Mouse (Mus musculus): ENCODE measurements around the gene Rab14. TPM values are rescaled to one million over a fixed set of nuclear protein-coding genes. Genes with fewer than 3 reads are reported as not detected.
A peak's percentile ranks its signal among the peaks of the same experiment; 100 is the strongest.

The Rab14 gene
- polyA plus RNA-seq, 1 experiment = 1,333 TPM

- H3K4me3 ChIP-seq (replicated peaks) = no peak overlapping the region
- H3K9me3 ChIP-seq = no peaks in the 10 kb centered on the region
- H3K27me3 ChIP-seq (replicated peaks) = no peaks in the 10 kb centered on the region
- H3K36me3 ChIP-seq (replicated peaks; ENCODE audit: low read length) = no peaks in the 10 kb centered on the region
- peaks cover 87% of the 10 kb centered on the region for H3K4me1 ChIP-seq
- TF ChIP-seq GATA1 (IDR thresholded peaks at IDR 0.05; ENCODE audit: borderline replicate concordance, low read length) = no peak
Measured at GRCm38 (mm10) chr2:35206761-35207160, 5.8 kb upstream of the Rab14 start.

- peaks cover 6% of the 10 kb centered on the region for H3K36me3 ChIP-seq (replicated peaks; ENCODE audit: low read length)
- H3K9me3 ChIP-seq = no peaks in the 10 kb centered on the region
- no peaks in the 10 kb centered on the region for H3K27me3 ChIP-seq (replicated peaks)
- H3K4me3 ChIP-seq (replicated peaks) = peak overlapping the region; percentile 34
- TF ChIP-seq GATA1 (IDR thresholded peaks at IDR 0.05; ENCODE audit: borderline replicate concordance, low read length) (no peak), FLI1 (IDR thresholded peaks at IDR 0.05; ENCODE audit: low read length) (no peak)
- peaks cover 61% of the 10 kb centered on the region for H3K4me1 ChIP-seq
Measured at GRCm38 (mm10) chr2:35203729-35204128, 2.8 kb upstream of the Rab14 start.

- TF ChIP-seq GATA1 (IDR thresholded peaks at IDR 0.05; ENCODE audit: borderline replicate concordance, low read length) (no peak), FLI1 (IDR thresholded peaks at IDR 0.05; ENCODE audit: low read length) (no peak)
- Histone ChIP-seq H3K4me1 (peaks cover 69% of the 10 kb centered on the region), H3K9me3 (no peaks in the 10 kb centered on the region), H3K4me3 (replicated peaks) (peak overlapping the region; percentile 99), H3K36me3 (replicated peaks; ENCODE audit: low read length) (peaks cover 18% of the 10 kb centered on the region), H3K27me3 (replicated peaks) (no peaks in the 10 kb centered on the region)
Measured at GRCm38 (mm10) chr2:35199971-35200897, 686 bp downstream of the Rab14 start.

- Histone ChIP-seq H3K4me3 (replicated peaks) (peak overlapping the region; percentile 99), H3K4me1 (peaks cover 68% of the 10 kb centered on the region), H3K9me3 (no peaks in the 10 kb centered on the region), H3K36me3 (replicated peaks; ENCODE audit: low read length) (peaks cover 23% of the 10 kb centered on the region), H3K27me3 (replicated peaks) (no peaks in the 10 kb centered on the region)
- TF ChIP-seq FLI1 (IDR thresholded peaks at IDR 0.05; ENCODE audit: low read length) (no peak), GATA1 (IDR thresholded peaks at IDR 0.05; ENCODE audit: borderline replicate concordance, low read length) (no peak)
Measured at GRCm38 (mm10) chr2:35199541-35199940, 1.4 kb downstream of the Rab14 start.

- H3K9me3 ChIP-seq = no peaks in the 10 kb centered on the region
- no peaks in the 10 kb centered on the region for H3K27me3 ChIP-seq (replicated peaks)
- H3K36me3 ChIP-seq (replicated peaks; ENCODE audit: low read length) = peaks cover 49% of the 10 kb centered on the region
- peak overlapping the region; percentile 75 for H3K4me3 ChIP-seq (replicated peaks)
- no peak for TF ChIP-seq FLI1 (IDR thresholded peaks at IDR 0.05; ENCODE audit: low read length)
- no peak for TF ChIP-seq GATA1 (IDR thresholded peaks at IDR 0.05; ENCODE audit: borderline replicate concordance, low read length)
- H3K4me1 ChIP-seq = peaks cover 46% of the 10 kb centered on the region; the same call in 1 of the 2 replicates
Measured at GRCm38 (mm10) chr2:35195626-35196544, 5.0 kb downstream of the Rab14 start.

- Histone ChIP-seq H3K27me3 (replicated peaks) (no peaks in the 10 kb centered on the region), H3K4me1 (peaks cover 59% of the 10 kb centered on the region), H3K36me3 (replicated peaks; ENCODE audit: low read length) (peaks cover 62% of the 10 kb centered on the region), H3K4me3 (replicated peaks) (no peak overlapping the region), H3K9me3 (no peaks in the 10 kb centered on the region)
- no peak for TF ChIP-seq GATA1 (IDR thresholded peaks at IDR 0.05; ENCODE audit: borderline replicate concordance, low read length)
- no peak for TF ChIP-seq FLI1 (IDR thresholded peaks at IDR 0.05; ENCODE audit: low read length)
Measured at GRCm38 (mm10) chr2:35193976-35194375, 6.9 kb downstream of the Rab14 start.

GRCm38 (mm10) chr2:35188929-35189328, 12.0 kb downstream of the Rab14 start:
- TF ChIP-seq FLI1 (IDR thresholded peaks at IDR 0.05; ENCODE audit: low read length) (no peak), GATA1 (IDR thresholded peaks at IDR 0.05; ENCODE audit: borderline replicate concordance, low read length) (no peak)
- H3K4me1 ChIP-seq = peaks cover 48% of the 10 kb centered on the region
- no peak overlapping the region for H3K4me3 ChIP-seq (replicated peaks)
- H3K36me3 ChIP-seq (replicated peaks; ENCODE audit: low read length) = peaks cover 90% of the 10 kb centered on the region
- H3K9me3 ChIP-seq = no peaks in the 10 kb centered on the region
- H3K27me3 ChIP-seq (replicated peaks) = no peaks in the 10 kb centered on the region

- H3K36me3 ChIP-seq (replicated peaks; ENCODE audit: low read length) = peaks cover 95% of the 10 kb centered on the region
- TF ChIP-seq FLI1 (IDR thresholded peaks at IDR 0.05; ENCODE audit: low read length) (no peak), GATA1 (IDR thresholded peaks at IDR 0.05; ENCODE audit: borderline replicate concordance, low read length) (no peak)
- H3K9me3 ChIP-seq = no peaks in the 10 kb centered on the region
- H3K27me3 ChIP-seq (replicated peaks) = no peaks in the 10 kb centered on the region
- H3K4me1 ChIP-seq = peaks cover 66% of the 10 kb centered on the region
- H3K4me3 ChIP-seq (replicated peaks) = no peak overlapping the region
Measured at GRCm38 (mm10) chr2:35183115-35183673, 17.7 kb downstream of the Rab14 start.

- H3K4me1 ChIP-seq = peaks cover 76% of the 10 kb centered on the region
- H3K4me3 ChIP-seq (replicated peaks) = no peak overlapping the region
- H3K9me3 ChIP-seq = no peaks in the 10 kb centered on the region
- TF ChIP-seq GATA1 (IDR thresholded peaks at IDR 0.05; ENCODE audit: borderline replicate concordance, low read length) = no peak
- no peak for TF ChIP-seq FLI1 (IDR thresholded peaks at IDR 0.05; ENCODE audit: low read length)
- H3K36me3 ChIP-seq (replicated peaks; ENCODE audit: low read length) = peaks cover 95% of the 10 kb centered on the region
- H3K27me3 ChIP-seq (replicated peaks) = no peaks in the 10 kb centered on the region
Measured at GRCm38 (mm10) chr2:35178153-35178552, 22.8 kb downstream of the Rab14 start.

Data from megakaryocyte, embryonic 14.5 days (primary cell).